Mouse (Mus musculus) bone marrow macrophage, adult 2 months (primary cell): ENCODE measurements around the gene Mipol1. TPM values are rescaled to one million over a fixed set of nuclear protein-coding genes. Genes with fewer than 3 reads are reported as not detected.

Experiments
- H3K27ac ChIP-seq: 2 replicates; pipeline ENCODE4 v1.5.1; 2012; ENCODE audit warnings: low read depth, low read length; ENCODE audit not compliant: insufficient read depth
- H3K4me1 ChIP-seq: 2 replicates; pipeline ENCODE4 v1.6.1; 2012; ENCODE audit warnings: low read length; ENCODE audit not compliant: control insufficient read depth, insufficient read depth
- H3K4me3 ChIP-seq: 2 replicates; pipeline ENCODE4 v1.5.1; 2012; ENCODE audit warnings: mild to moderate bottlenecking, low read length, moderate library complexity; ENCODE audit not compliant: insufficient read depth
- CTCF ChIP-seq: IDR thresholded peaks from 2 replicates; pipeline ENCODE4 v1.5.1; 2012; ENCODE audit warnings: low read depth, mild to moderate bottlenecking, low read length, moderate library complexity
- POLR2A ChIP-seq: IDR thresholded peaks from 2 replicates; pipeline ENCODE4 v1.6.1; 2012; ENCODE audit warnings: mild to moderate bottlenecking, low read depth, low read length, borderline replicate concordance
- polyA plus RNA-seq: library from polyadenylated mRNA; stranded (reverse); fragments of >200 nt; gene quantifications from 2 replicates; pipeline ENCODE4 v1.2.4, GENCODE M21; 2012; ENCODE audit not compliant: missing spikeins, insufficient read depth, insufficient read length

The Mipol1 gene
- polyA plus RNA-seq, 1 experiment, result 1.6 TPM

- Histone ChIP-seq H3K4me3 (no peak overlapping the region), H3K27ac (no peak overlapping the region)
- TF ChIP-seq POLR2A, result no peak
- no peak for TF ChIP-seq CTCF
These were observed 275.1 kb downstream of the Mipol1 start for GRCm38 (mm10) chr12:57505329-57505728.

GRCm38 (mm10) chr12:57508938-57509337, 278.7 kb downstream of the Mipol1 start:
- TF ChIP-seq POLR2A, result no peak
- Histone ChIP-seq H3K4me1 (no peaks in the 10 kb centered on the region), H3K4me3 (no peak overlapping the region), H3K27ac (no peak overlapping the region)

More at GRCm38 (mm10) chr12:57505329-57505728, 275.1 kb downstream of the Mipol1 start:
- no peaks in the 10 kb centered on the region for H3K4me1 ChIP-seq

DNA sequence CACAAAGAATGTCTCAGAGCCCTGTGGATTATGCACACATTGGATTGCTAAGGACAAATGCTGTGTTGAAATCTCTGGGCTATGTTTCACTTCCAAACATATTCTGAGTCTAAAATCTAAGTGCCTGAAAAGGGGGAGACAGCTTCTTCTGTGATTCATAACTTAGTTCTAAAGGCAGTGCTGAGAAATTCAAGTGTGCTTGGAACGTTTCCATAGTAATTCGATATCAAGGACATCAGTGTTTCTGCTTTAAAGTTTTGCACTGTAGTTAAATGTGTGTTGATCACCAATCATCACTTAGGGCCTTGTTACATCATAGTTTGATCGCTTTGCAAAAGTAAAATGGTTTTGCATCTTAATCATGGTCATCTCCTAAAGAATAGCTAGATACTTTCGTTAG, 279.5 kb downstream of the Mipol1 start:
- no peak overlapping the region for H3K27ac ChIP-seq
- H3K4me1 ChIP-seq, result no peaks in the 10 kb centered on the region
- no peak overlapping the region for H3K4me3 ChIP-seq
- TF ChIP-seq CTCF, result no peak
- no peak for TF ChIP-seq POLR2A

DNA sequence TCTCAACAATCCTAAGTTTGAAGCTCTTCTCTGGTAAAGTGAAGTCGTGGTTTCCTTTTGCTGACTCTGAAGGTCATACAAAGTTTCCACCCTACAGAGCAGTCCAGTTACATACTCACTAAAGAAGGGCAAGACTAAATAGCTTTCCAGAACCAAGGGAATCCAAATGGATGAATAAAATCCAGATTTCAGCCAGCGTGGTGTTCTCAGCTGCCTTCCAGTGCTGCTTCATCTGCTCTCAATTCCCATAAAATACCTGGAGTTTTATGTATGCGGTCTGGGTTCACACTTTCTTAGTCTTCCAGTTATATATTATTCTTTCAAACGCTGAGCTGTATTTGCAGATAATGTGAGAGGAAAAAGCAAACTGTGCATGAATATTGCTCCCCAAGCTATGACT, 280.9 kb downstream of the Mipol1 start:
- Histone ChIP-seq H3K4me3 (no peak overlapping the region), H3K27ac (no peak overlapping the region), H3K4me1 (no peaks in the 10 kb centered on the region)
- TF ChIP-seq POLR2A, result no peak
- TF ChIP-seq CTCF, result no peak

DNA sequence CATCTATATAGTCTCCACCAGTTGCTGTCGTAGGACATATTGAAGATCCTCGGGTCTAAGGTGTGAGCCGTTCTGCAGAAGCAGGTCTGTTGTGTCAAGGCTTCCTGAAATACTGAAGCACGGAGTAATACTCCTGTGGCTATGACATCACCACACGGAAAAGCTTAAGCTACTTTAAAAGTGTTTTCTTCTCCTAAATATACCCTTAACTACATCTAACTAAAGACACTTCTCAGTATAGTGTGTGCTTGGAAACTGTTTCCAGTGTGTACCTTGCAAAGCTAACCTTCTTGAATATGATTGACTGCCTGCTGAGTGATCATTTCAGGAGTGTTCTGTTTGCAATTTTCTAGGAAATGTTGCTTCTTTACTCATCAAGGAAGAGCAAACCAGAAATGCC, 281.3 kb downstream of the Mipol1 start:
- no peak overlapping the region for H3K4me3 ChIP-seq
- no peak overlapping the region for H3K27ac ChIP-seq
- H3K4me1 ChIP-seq, result no peaks in the 10 kb centered on the region
- no peak for TF ChIP-seq POLR2A

- H3K4me1 ChIP-seq, result no peaks in the 10 kb centered on the region
- TF ChIP-seq POLR2A (no peak), CTCF (no peak)
- H3K4me3 ChIP-seq, result no peak overlapping the region
- no peak overlapping the region for H3K27ac ChIP-seq
These were observed 284.3 kb downstream of the Mipol1 start for GRCm38 (mm10) chr12:57514552-57514951.

DNA sequence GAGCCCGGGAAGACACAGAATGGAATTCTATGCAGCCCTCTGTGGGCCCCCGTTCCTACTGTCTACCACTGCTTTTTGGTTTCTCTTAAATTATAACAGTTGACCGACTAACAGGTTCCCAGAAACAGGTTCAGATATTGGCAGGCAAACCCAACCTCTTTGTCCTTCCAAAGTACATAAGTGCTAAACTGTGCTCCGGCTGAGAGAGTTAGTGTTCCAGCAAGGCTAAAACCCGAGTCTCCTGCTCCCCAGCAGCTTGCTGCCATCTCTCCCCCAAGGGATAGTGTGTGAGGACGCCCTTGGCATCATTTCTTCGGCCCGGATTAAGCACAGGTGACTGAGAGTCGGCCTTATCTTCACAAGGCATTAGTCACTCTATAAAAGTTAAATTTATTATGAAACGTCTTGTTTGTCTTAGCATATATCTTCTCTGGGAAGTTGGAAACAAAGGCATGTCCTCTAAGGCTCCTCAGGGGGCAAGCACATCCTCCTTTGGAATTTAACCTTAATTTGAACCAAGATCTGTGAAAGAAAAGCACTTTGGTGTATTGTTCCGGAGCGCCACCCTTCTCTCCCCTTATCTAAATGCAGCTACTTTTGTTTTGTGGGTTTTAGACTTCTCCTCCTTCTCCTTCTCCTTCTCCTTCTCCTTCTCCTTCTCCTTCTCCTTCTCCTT, 285.6 kb downstream of the Mipol1 start:
- H3K4me3 ChIP-seq, result no peak overlapping the region

DNA sequence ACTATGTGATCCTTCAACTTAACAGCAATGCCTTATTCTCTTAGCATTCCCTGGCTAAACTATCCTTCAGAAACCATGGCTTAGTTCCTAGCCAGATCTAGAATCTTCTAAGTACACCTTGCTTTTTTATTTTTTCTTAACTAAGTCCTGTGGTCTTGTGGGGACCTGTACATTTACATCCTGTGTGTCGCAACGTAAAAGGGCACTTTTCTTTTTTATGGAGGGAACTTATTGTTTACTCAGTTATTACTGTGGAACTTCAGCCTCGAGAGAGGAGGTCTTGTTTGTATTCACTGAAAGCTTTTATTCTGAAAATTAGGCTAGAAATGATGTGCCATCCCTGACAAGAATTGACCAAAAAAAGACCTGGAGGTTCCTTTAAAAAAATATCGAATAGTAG, 298.1 kb downstream of the Mipol1 start:
- Histone ChIP-seq H3K27ac (no peak overlapping the region), H3K4me3 (no peak overlapping the region), H3K4me1 (no peaks in the 10 kb centered on the region)
- TF ChIP-seq POLR2A (no peak), CTCF (no peak)

More for the DNA sequence above, 285.6 kb downstream of the Mipol1 start:
- Histone ChIP-seq H3K27ac (no peak overlapping the region), H3K4me1 (no peaks in the 10 kb centered on the region)
- no peak for TF ChIP-seq POLR2A
- no peak for TF ChIP-seq CTCF

DNA sequence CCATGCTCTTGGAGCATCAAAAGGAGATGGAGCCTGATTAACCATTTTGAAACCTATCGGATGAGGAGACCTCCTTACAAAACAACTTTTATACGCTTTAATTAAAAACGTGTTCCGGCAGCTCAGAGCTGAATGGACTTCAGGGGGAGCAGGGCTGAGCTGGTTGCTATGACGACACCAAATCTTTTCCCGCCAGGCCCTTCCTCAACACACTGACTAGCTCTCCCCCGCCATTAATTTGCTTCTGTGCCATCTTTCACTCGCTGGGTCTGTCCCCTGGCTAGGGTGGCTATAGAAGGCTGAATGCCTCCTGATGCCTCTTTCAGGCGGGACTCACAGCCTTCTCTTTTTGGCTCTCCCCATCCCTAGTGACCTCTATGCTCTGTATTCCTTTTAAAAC, 300.2 kb downstream of the Mipol1 start:
- TF ChIP-seq POLR2A (no peak), CTCF (no peak)
- H3K27ac ChIP-seq, result no peak overlapping the region
- H3K4me3 ChIP-seq, result no peak overlapping the region
- H3K4me1 ChIP-seq, result no peaks in the 10 kb centered on the region

- Histone ChIP-seq H3K4me1 (no peaks in the 10 kb centered on the region; the same call in 1 of the 2 replicates), H3K4me3 (no peak overlapping the region), H3K27ac (no peak overlapping the region)
- TF ChIP-seq POLR2A (no peak), CTCF (no peak)
These were observed 304.3 kb downstream of the Mipol1 start for GRCm38 (mm10) chr12:57534517-57534878.

DNA sequence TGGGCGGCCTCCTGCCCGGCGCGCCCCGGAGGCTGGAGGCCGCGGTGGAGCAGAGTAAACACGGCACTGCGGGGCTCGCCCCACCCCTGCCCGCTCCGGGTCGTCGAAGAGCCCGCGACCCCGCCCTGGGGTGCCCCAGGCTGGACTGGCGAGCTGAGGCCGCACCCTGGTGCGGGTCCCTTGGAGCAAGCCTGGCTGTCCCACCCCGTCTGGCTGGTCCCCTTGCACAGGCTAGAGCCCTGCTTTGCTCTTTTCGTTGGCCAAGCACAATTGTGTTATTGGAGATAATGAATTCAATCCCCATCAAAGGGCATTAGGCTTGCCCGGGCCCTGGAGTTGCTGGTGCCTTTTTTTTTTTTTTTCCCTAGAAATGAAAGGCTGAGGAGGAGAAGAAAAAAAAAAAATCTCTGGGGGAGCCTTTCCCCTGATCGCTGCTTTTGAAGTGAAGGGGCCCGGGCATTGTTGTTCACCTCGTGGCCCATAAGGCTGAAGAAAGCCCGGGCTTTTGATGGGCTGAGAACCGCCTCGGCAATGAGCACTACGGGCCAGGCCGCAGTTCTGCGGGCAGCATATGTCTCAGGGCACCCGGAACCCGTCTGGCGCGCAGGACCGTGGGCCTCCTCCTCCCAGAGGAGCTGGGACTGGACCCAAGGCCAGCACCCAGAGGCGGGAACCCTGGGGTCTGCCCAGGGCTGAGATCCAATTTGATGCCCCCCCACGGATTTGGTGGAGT, 304.8 kb downstream of the Mipol1 start:
- Histone ChIP-seq H3K4me1 (no peaks in the 10 kb centered on the region; the same call in 1 of the 2 replicates), H3K4me3 (no peak overlapping the region), H3K27ac (no peak overlapping the region)
- TF ChIP-seq POLR2A, result no peak
